Mouse (Mus musculus): ENCODE measurements around the gene D2hgdh. TPM values are rescaled to one million over a fixed set of nuclear protein-coding genes. Genes with fewer than 3 reads are reported as not detected.

Gene D2hgdh
- polyA plus RNA-seq, 1 experiment from 2014 or later: 15.7 TPM

- WGBS: under 1% methylated on average over 87 of the region's 94 CpGs
- Histone ChIP-seq H3K36me3 (ENCODE audit: control insufficient read depth, insufficient read depth, low read length) (peaks cover 2% of the 10 kb centered on the region; the same call in 1 of the 2 replicates), H3K4me1 (ENCODE audit: control insufficient read depth, insufficient read depth, low read length) (peaks cover 27% of the 10 kb centered on the region)
Measured at GRCm38 (mm10) chr1:93803556-93804507, 20.9 kb upstream of the D2hgdh start, which contains the start of gene Ing5. Gene Ing5 (plus strand): TSS chr1:93803965.

GRCm38 (mm10) chr1:93804818-93805217, 19.9 kb upstream of the D2hgdh start:
- 82% methylated on average over 4 of the region's 4 CpGs for WGBS
- peak overlapping the region; percentile 94; the same call in 1 of the 2 replicates for H3K27ac ChIP-seq (ENCODE audit: low read length)

More at GRCm38 (mm10) chr1:93803556-93804507, 20.9 kb upstream of the D2hgdh start, which contains the start of gene Ing5:
- peak; percentile 92 for ATAC-seq
- Histone ChIP-seq H3K27me3 (ENCODE audit: control insufficient read depth, insufficient read depth, low read depth, low read length) (no peaks in the 10 kb centered on the region), H3K9ac (ENCODE audit: low read depth, low read length) (peak within 1 kb of the TSS; percentile 79), H3K9me3 (replicated peaks; ENCODE audit: control insufficient read depth, low read length, poor library complexity, severe bottlenecking) (no peaks in the 10 kb centered on the region), H3K4me2 (ENCODE audit: low read length) (peak within 1 kb of the TSS; percentile 79), H3K4me3 (ENCODE audit: low read depth, low read length) (peak within 1 kb of the TSS; percentile 63), H3K27ac (ENCODE audit: low read length) (peak within 1 kb of the TSS; percentile 94)

GRCm38 (mm10) chr1:93805221-93805951, 19.3 kb upstream of the D2hgdh start:
- 86% methylated on average over 5 of the region's 5 CpGs for WGBS
- ATAC-seq: no peak
- H3K4me2 ChIP-seq (ENCODE audit: low read length): no peak overlapping the region
- peaks cover 10% of the 10 kb centered on the region for H3K36me3 ChIP-seq (ENCODE audit: control insufficient read depth, insufficient read depth, low read length)
- no peak overlapping the region for H3K27ac ChIP-seq (ENCODE audit: low read length)
- no peak overlapping the region for H3K9ac ChIP-seq (ENCODE audit: low read depth, low read length)
- no peak overlapping the region for H3K4me3 ChIP-seq (ENCODE audit: low read depth, low read length)
- H3K4me1 ChIP-seq (ENCODE audit: control insufficient read depth, insufficient read depth, low read length): peaks cover 27% of the 10 kb centered on the region
- H3K9me3 ChIP-seq (replicated peaks; ENCODE audit: control insufficient read depth, low read length, poor library complexity, severe bottlenecking): no peaks in the 10 kb centered on the region
- no peaks in the 10 kb centered on the region for H3K27me3 ChIP-seq (ENCODE audit: control insufficient read depth, insufficient read depth, low read depth, low read length)

More at GRCm38 (mm10) chr1:93804818-93805217, 19.9 kb upstream of the D2hgdh start:
- peak overlapping the region; percentile 68 for H3K4me2 ChIP-seq (ENCODE audit: low read length)
- H3K4me3 ChIP-seq (ENCODE audit: low read depth, low read length): peak overlapping the region; percentile 63; the same call in 1 of the 2 replicates
- peaks cover 8% of the 10 kb centered on the region for H3K36me3 ChIP-seq (ENCODE audit: control insufficient read depth, insufficient read depth, low read length)
- no peaks in the 10 kb centered on the region for H3K27me3 ChIP-seq (ENCODE audit: control insufficient read depth, insufficient read depth, low read depth, low read length)
- peak overlapping the region; percentile 79; the same call in 1 of the 2 replicates for H3K9ac ChIP-seq (ENCODE audit: low read depth, low read length)
- peaks cover 27% of the 10 kb centered on the region for H3K4me1 ChIP-seq (ENCODE audit: control insufficient read depth, insufficient read depth, low read length)
- H3K9me3 ChIP-seq (replicated peaks; ENCODE audit: control insufficient read depth, low read length, poor library complexity, severe bottlenecking): no peaks in the 10 kb centered on the region
- ATAC-seq: peak; percentile 0; the same call in 1 of the 2 replicates

- peaks cover 23% of the 10 kb centered on the region for H3K36me3 ChIP-seq (ENCODE audit: control insufficient read depth, insufficient read depth, low read length)
- H3K4me1 ChIP-seq (ENCODE audit: control insufficient read depth, insufficient read depth, low read length): peaks cover 11% of the 10 kb centered on the region
- H3K9me3 ChIP-seq (replicated peaks; ENCODE audit: control insufficient read depth, low read length, poor library complexity, severe bottlenecking): no peaks in the 10 kb centered on the region
- H3K4me2 ChIP-seq (ENCODE audit: low read length): no peak overlapping the region
- 97% methylated on average over 4 of the region's 4 CpGs for WGBS
- no peak overlapping the region for H3K4me3 ChIP-seq (ENCODE audit: low read depth, low read length)
- ATAC-seq: no peak
- H3K27ac ChIP-seq (ENCODE audit: low read length): no peak overlapping the region
- H3K27me3 ChIP-seq (ENCODE audit: control insufficient read depth, insufficient read depth, low read depth, low read length): no peaks in the 10 kb centered on the region
- no peak overlapping the region for H3K9ac ChIP-seq (ENCODE audit: low read depth, low read length)
Measured at GRCm38 (mm10) chr1:93808871-93809270, 15.8 kb upstream of the D2hgdh start.

GRCm38 (mm10) chr1:93810011-93810410, 14.7 kb upstream of the D2hgdh start:
- Histone ChIP-seq H3K9ac (ENCODE audit: low read depth, low read length) (no peak overlapping the region), H3K4me3 (ENCODE audit: low read depth, low read length) (no peak overlapping the region), H3K27ac (ENCODE audit: low read length) (no peak overlapping the region), H3K4me2 (ENCODE audit: low read length) (no peak overlapping the region), H3K27me3 (ENCODE audit: control insufficient read depth, insufficient read depth, low read depth, low read length) (no peaks in the 10 kb centered on the region), H3K9me3 (replicated peaks; ENCODE audit: control insufficient read depth, low read length, poor library complexity, severe bottlenecking) (no peaks in the 10 kb centered on the region), H3K36me3 (ENCODE audit: control insufficient read depth, insufficient read depth, low read length) (peaks cover 33% of the 10 kb centered on the region), H3K4me1 (ENCODE audit: control insufficient read depth, insufficient read depth, low read length) (peaks cover 5% of the 10 kb centered on the region)
- no peak for ATAC-seq
- WGBS: 97% methylated on average over 3 of the region's 3 CpGs

- Histone ChIP-seq H3K9ac (ENCODE audit: low read depth, low read length) (no peak overlapping the region), H3K4me3 (ENCODE audit: low read depth, low read length) (no peak overlapping the region), H3K4me2 (ENCODE audit: low read length) (no peak overlapping the region), H3K27ac (ENCODE audit: low read length) (no peak overlapping the region), H3K27me3 (ENCODE audit: control insufficient read depth, insufficient read depth, low read depth, low read length) (no peaks in the 10 kb centered on the region), H3K4me1 (ENCODE audit: control insufficient read depth, insufficient read depth, low read length) (no peaks in the 10 kb centered on the region; the same call in 1 of the 2 replicates), H3K9me3 (replicated peaks; ENCODE audit: control insufficient read depth, low read length, poor library complexity, severe bottlenecking) (no peaks in the 10 kb centered on the region), H3K36me3 (ENCODE audit: control insufficient read depth, insufficient read depth, low read length) (peaks cover 49% of the 10 kb centered on the region)
- 96% methylated on average over 8 of the region's 8 CpGs for WGBS
- ATAC-seq: no peak
Measured at GRCm38 (mm10) chr1:93811495-93812039, 13.1 kb upstream of the D2hgdh start.

GRCm38 (mm10) chr1:93817823-93818532, 6.7 kb upstream of the D2hgdh start:
- WGBS: 96% methylated on average over 8 of the region's 8 CpGs
- Histone ChIP-seq H3K9me3 (replicated peaks; ENCODE audit: control insufficient read depth, low read length, poor library complexity, severe bottlenecking) (no peaks in the 10 kb centered on the region), H3K27ac (ENCODE audit: low read length) (no peak overlapping the region), H3K9ac (ENCODE audit: low read depth, low read length) (no peak overlapping the region), H3K36me3 (ENCODE audit: control insufficient read depth, insufficient read depth, low read length) (peaks cover 55% of the 10 kb centered on the region), H3K4me1 (ENCODE audit: control insufficient read depth, insufficient read depth, low read length) (no peaks in the 10 kb centered on the region), H3K4me2 (ENCODE audit: low read length) (no peak overlapping the region), H3K27me3 (ENCODE audit: control insufficient read depth, insufficient read depth, low read depth, low read length) (no peaks in the 10 kb centered on the region), H3K4me3 (ENCODE audit: low read depth, low read length) (no peak overlapping the region)
- no peak for ATAC-seq

- Histone ChIP-seq H3K9me3 (replicated peaks; ENCODE audit: control insufficient read depth, low read length, poor library complexity, severe bottlenecking) (no peaks in the 10 kb centered on the region), H3K4me3 (ENCODE audit: low read depth, low read length) (no peak overlapping the region), H3K36me3 (ENCODE audit: control insufficient read depth, insufficient read depth, low read length) (peaks cover 54% of the 10 kb centered on the region), H3K27ac (ENCODE audit: low read length) (no peak overlapping the region), H3K27me3 (ENCODE audit: control insufficient read depth, insufficient read depth, low read depth, low read length) (no peaks in the 10 kb centered on the region), H3K4me2 (ENCODE audit: low read length) (no peak overlapping the region), H3K9ac (ENCODE audit: low read depth, low read length) (no peak overlapping the region), H3K4me1 (ENCODE audit: control insufficient read depth, insufficient read depth, low read length) (no peaks in the 10 kb centered on the region)
- WGBS: 79% methylated on average over 7 of the region's 7 CpGs
- ATAC-seq: no peak
Measured at GRCm38 (mm10) chr1:93818722-93819121, 6.0 kb upstream of the D2hgdh start.
